8 mouse cellular contexts compared by ENCODE assay signal in genomic region chr4:99929149-99929612, GRCm38 (mm10). TPM values are rescaled to one million over a fixed set of nuclear protein-coding genes. Genes with fewer than 3 reads are reported as not detected.
DNase-seq lines count a peak whose midpoint lies in the region; ATAC-seq lines count a peak whose summit lies in the region.

Gene Pgm1, plus strand, starts transcription at chr4:99929414.

- intact Hi-C loops in gastrocnemius, postnatal 36 days (cut with DNase I) = no loop called here

- peak; percentile 86 for DNase-seq in cerebellum, adult 11 months
- no peak for DNase-seq in cerebellum, adult 8-10 months
- peak; percentile 86 to 88 for DNase-seq in cerebellum, postnatal 14 days
- peak in 1 of 2 experiments; percentile 83 for DNase-seq in gastrocnemius, postnatal 36 days
- DNase-seq in left cerebral cortex, adult 8-10 months (ENCODE audit: low spot score in 2 of 2) = peak in 1 of 2 experiments; percentile 84
- DNase-seq in spleen, adult 12 weeks (ENCODE audit: low spot score) = peak; percentile 44

- 2% methylated on average over 23 of the region's 23 CpGs for WGBS in macrophage (ENCODE audit: missing documents)

- peak within 1 kb of the TSS; percentile 64 for H3K4me3 ChIP-seq in macrophage (ENCODE audit: inconsistent target)

- no peaks in the 10 kb centered on the region for H3K36me3 ChIP-seq in macrophage (ENCODE audit: inconsistent target)

- ATAC-seq in inflammation-experienced regulatory T-cells, adult 6 months = peak; percentile 87

- H3K27ac ChIP-seq in macrophage = peak within 1 kb of the TSS; percentile 75

- peaks cover 42% of the 10 kb centered on the region for H3K79me2 ChIP-seq in macrophage (ENCODE audit: inconsistent target)

RNA-seq across cellular contexts. Expression of gene Pgm1, which starts in this region (rescaled TPM):
- 1,000 to 10,000 TPM; 1,192 to 1,262 TPM for total RNA-seq in gastrocnemius, postnatal 36 days (2021)
- polyA plus RNA-seq in inflammation-experienced regulatory T-cells, adult 6 months (2017; shearing (Covaris generic)) = 10 to 100 TPM; 30.8 to 43.4 (median 35.4) TPM
- 10 to 100 TPM; 58.5 to 65.5 (median 61.2) TPM for total RNA-seq in left cerebral cortex, adult 8-10 months (2022)
- 10 to 100 TPM in 16 of 26 experiments, 1 to 10 TPM in 10; 1.5 to 22.1 (median 13.5) TPM for total RNA-seq in macrophage (2018; cell fraction: chromatin; rRNA removed)
- 10 to 100 TPM; 19.9 to 43.8 (median 30.9) TPM for total RNA-seq in macrophage (2018; cell fraction: cytosol; rRNA removed)
- 10 to 100 TPM in 21 of 26 experiments, 1 to 10 TPM in 5; 5.2 to 29.4 (median 18.5) TPM for total RNA-seq in macrophage (2018; cell fraction: nucleus; rRNA removed)
- 26.6 to 33.6 TPM (median 28.3 TPM) in 3 replicates for polyA plus RNA-seq in macrophage (2018)

Comparison
In these comparisons a context has a peak if more than half of its experiments do, and no peak if none do; other contexts are left out.
1. RNA of gene Pgm1 (total RNA-seq): 1,192 to 1,262 TPM in gastrocnemius, postnatal 36 days; 58.5 to 65.5 TPM in left cerebral cortex, adult 8-10 months; every median in the first group is over 10 times any median in the second.